Mouse (Mus musculus) natural killer cell, adult 2 months (primary cell): ENCODE data around the gene Rassf1.

Experiments
- DNase-seq, 2 experiments: peaks; one replicate each; pipeline ENCODE4 v3.0.0; 2022; ENCODE audit warnings: low spot score in 2 of 2

Gene Rassf1

GRCm38 (mm10) chr9:107540420-107540819, 10.9 kb upstream of the Rassf1 start:
- DNase-seq, result no peak

- no peak for DNase-seq
These were observed 10.3 kb upstream of the Rassf1 start for GRCm38 (mm10) chr9:107541005-107541404.

- DNase-seq, result peak; percentile 90 to 93
These were observed 9.6 kb upstream of the Rassf1 start, which contains the start of the genes Cyb561d2 and Nprl2 for GRCm38 (mm10) chr9:107541474-107542351. Gene Cyb561d2, minus strand, starts transcription at chr9:107542193. Gene Nprl2, plus strand, starts transcription at chr9:107542226.

- DNase-seq, result no peak
These were observed 9.0 kb upstream of the Rassf1 start for GRCm38 (mm10) chr9:107542352-107542686.

GRCm38 (mm10) chr9:107542721-107543120, 8.6 kb upstream of the Rassf1 start:
- DNase-seq, result no peak

GRCm38 (mm10) chr9:107543299-107543698, 8.1 kb upstream of the Rassf1 start:
- no peak for DNase-seq

GRCm38 (mm10) chr9:107544196-107544700, 7.1 kb upstream of the Rassf1 start:
- no peak for DNase-seq

- DNase-seq, result no peak
These were observed 6.6 kb upstream of the Rassf1 start for GRCm38 (mm10) chr9:107544729-107545128.

- no peak for DNase-seq
These were observed 6.2 kb upstream of the Rassf1 start for GRCm38 (mm10) chr9:107545199-107545598.

- peak; percentile 77 to 83 for DNase-seq
These were observed 5.8 kb upstream of the Rassf1 start for GRCm38 (mm10) chr9:107545602-107546001.

- peak; percentile 73 to 84 for DNase-seq
These were observed 4.3 kb upstream of the Rassf1 start, which contains the start of gene Zmynd10 for GRCm38 (mm10) chr9:107547026-107547425. Gene Zmynd10, plus strand, starts transcription at chr9:107547298.

- no peak for DNase-seq
These were observed 3.4 kb upstream of the Rassf1 start for GRCm38 (mm10) chr9:107547957-107548356.

GRCm38 (mm10) chr9:107548820-107549219, 2.5 kb upstream of the Rassf1 start:
- DNase-seq, result no peak

- no peak for DNase-seq
These were observed 1.9 kb upstream of the Rassf1 start for GRCm38 (mm10) chr9:107549297-107550074.

GRCm38 (mm10) chr9:107550491-107551116, 751 bp upstream of the Rassf1 start:
- no peak for DNase-seq

GRCm38 (mm10) chr9:107551890-107552355, 568 bp downstream of the Rassf1 start:
- DNase-seq, result no peak

- DNase-seq, result no peak
These were observed 1.5 kb downstream of the Rassf1 start for GRCm38 (mm10) chr9:107552690-107553393.

GRCm38 (mm10) chr9:107553541-107554318, 2.4 kb downstream of the Rassf1 start:
- DNase-seq, result peak; percentile 29 to 36

GRCm38 (mm10) chr9:107554319-107554825, 3.0 kb downstream of the Rassf1 start:
- DNase-seq, result peak; percentile 93 to 95

GRCm38 (mm10) chr9:107555031-107555457, 3.7 kb downstream of the Rassf1 start:
- peak in 1 of 2 experiments; percentile 29 for DNase-seq
